Mouse (Mus musculus): ENCODE data around the gene Actr3b.

DNA sequence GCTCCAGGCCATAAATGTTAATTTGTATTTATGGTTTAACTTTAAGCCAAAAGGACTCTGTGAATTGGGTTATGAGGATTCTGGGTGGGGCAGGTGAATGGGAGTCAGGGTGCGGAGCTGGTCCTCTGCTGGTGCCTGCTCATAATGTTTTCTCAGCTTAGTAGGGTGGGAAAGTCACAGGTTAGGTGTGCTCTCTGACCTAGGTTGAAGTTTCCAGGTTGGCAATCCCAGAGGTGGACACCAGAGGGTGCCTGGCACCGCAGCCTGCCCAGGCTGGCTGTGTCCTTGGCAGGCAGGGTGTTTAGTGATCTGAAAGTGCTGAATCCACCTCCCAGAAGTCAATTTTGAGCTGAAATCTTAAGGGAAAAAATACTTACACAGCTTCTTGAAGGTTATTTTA is 113.2 kb downstream of the Actr3b start:
- TF ChIP-seq CTCF (IDR thresholded peaks at IDR 0.05; ENCODE audit: low read depth) (peak; percentile 61), EP300 (optimal IDR thresholded peaks at IDR 0.05) (no peak)
